Mouse (Mus musculus): ENCODE results near the gene Muc13.

- TF ChIP-seq CTCF (IDR thresholded peaks at IDR 0.05; ENCODE audit: borderline replicate concordance, control insufficient read depth, extremely low read depth, insufficient read depth, low read length, poor library complexity) (no peak), POLR2A (IDR thresholded peaks at IDR 0.05; ENCODE audit: control insufficient read depth, extremely low read depth, insufficient read depth, low read length, poor library complexity) (no peak)
Observed at GRCm38 (mm10) chr16:33785092-33785704, 8.6 kb upstream of the Muc13 start.
